Comparison of ENCODE assay signal across 11 mouse cellular contexts in genomic region chr5:75238363-75238762, GRCm38 (mm10).
DNase-seq lines count a peak whose midpoint lies in the region; ATAC-seq and TF ChIP-seq lines count a peak whose summit lies in the region.
"Had no signal": no experiment of that assay in that cellular context is flagged by ENCODE, and none has a peak within 500 bp of the region (broad histone marks: within the 10 kb centered on the region; RNA-seq: fewer than 3 reads in every experiment).

No protein-coding gene starts in this region.

- no peak overlapping the region for H3K9ac ChIP-seq in hindbrain, postnatal 0 days (replicated peaks; ENCODE audit: low read length)
- H3K9ac ChIP-seq: limb, embryonic 12.5 days had no signal

- H3K4me3 ChIP-seq in hindbrain, postnatal 0 days (ENCODE audit: low read length), result no peak overlapping the region
- H3K4me3 ChIP-seq: limb, embryonic 12.5 days had no signal

- DNase-seq in heart, postnatal 14 days, result peak; percentile 6 to 14
- DNase-seq in heart, postnatal 25 days (ENCODE audit: low spot score), result no peak
- DNase-seq in 3T3-L1 (ENCODE audit: low read depth, low spot score) (peak; percentile 37), MEL-GATA-1-ER (ENCODE audit: extremely low read depth, low read depth) (peak; percentile 46)
- peak; percentile 64 for DNase-seq in hindbrain, postnatal 0 days (ENCODE audit: low spot score)
- DNase-seq in testis, postnatal 10 days (ENCODE audit: low spot score), result no peak
- DNase-seq in layer of hippocampus, adult 9-11 months, result no peak
- DNase-seq in heart, adult 8-10 months (ENCODE audit: low spot score), result no peak
- DNase-seq: heart, postnatal 36 days had no signal

- no peak overlapping the region for H3K27ac ChIP-seq in hindbrain, postnatal 0 days
- H3K27ac ChIP-seq: limb, embryonic 12.5 days had no signal

- H3K4me1 ChIP-seq in hindbrain, postnatal 0 days (ENCODE audit: insufficient read depth, low read length), result no peaks in the 10 kb centered on the region
- H3K4me1 ChIP-seq: limb, embryonic 12.5 days had no signal

- no peak overlapping the region for H3K4me2 ChIP-seq in hindbrain, postnatal 0 days (ENCODE audit: low read depth, low read length)
- H3K4me2 ChIP-seq: limb, embryonic 12.5 days had no signal

- H3K36me3 ChIP-seq in hindbrain, postnatal 0 days (ENCODE audit: insufficient read depth, low read length), result no peaks in the 10 kb centered on the region
- H3K36me3 ChIP-seq: limb, embryonic 12.5 days had no signal

- no peak for ATAC-seq in hindbrain, postnatal 0 days
- ATAC-seq: activated CD4-positive, CD25-positive, alpha-beta regulatory T cell, adult 4 months had no signal

- TF ChIP-seq CTCF in hindbrain, postnatal 0 days (IDR thresholded peaks at IDR 0.05; ENCODE audit: low read depth), result peak; percentile 65

- intact Hi-C loops in heart, postnatal 14 days (cut with DNase I), result no loop called here
- intact Hi-C loops in heart, postnatal 25 days (cut with DNase I), result no loop called here

- 25% methylated on average over 2 of the region's 2 CpGs for WGBS in hindbrain, postnatal 0 days

- H3K27me3 ChIP-seq in hindbrain, postnatal 0 days (ENCODE audit: insufficient read depth, low read length), result no peaks in the 10 kb centered on the region
- H3K27me3 ChIP-seq: limb, embryonic 12.5 days had no signal

- H3K9me3 ChIP-seq in hindbrain, postnatal 0 days (ENCODE audit: low read length), result no peaks in the 10 kb centered on the region
- H3K9me3 ChIP-seq: limb, embryonic 12.5 days had no signal

Comparison
In these comparisons a context has a peak if more than half of its experiments do, and no peak if none do; other contexts are left out.
1. DNase-seq: peak in heart, postnatal 14 days (2 of 2), 3T3-L1 (single experiment), MEL-GATA-1-ER (single experiment) and hindbrain, postnatal 0 days (single experiment); none in heart, postnatal 25 days (single experiment), testis, postnatal 10 days (single experiment), layer of hippocampus, adult 9-11 months (single experiment) and heart, adult 8-10 months (single experiment).